Mouse (Mus musculus) thymus, postnatal 25 days (tissue): ENCODE measurements at regions not wholly inside any gene's neighbourhood (a gene's known extent, or its start where the extent isn't known, plus 50 kb on each side); places are given as distances from the start of the nearest gene placed in this dataset.

ENCODE experiments used
- DNase-seq: peaks from one replicate; pipeline ENCODE4 v3.0.0; 2022

DNA sequence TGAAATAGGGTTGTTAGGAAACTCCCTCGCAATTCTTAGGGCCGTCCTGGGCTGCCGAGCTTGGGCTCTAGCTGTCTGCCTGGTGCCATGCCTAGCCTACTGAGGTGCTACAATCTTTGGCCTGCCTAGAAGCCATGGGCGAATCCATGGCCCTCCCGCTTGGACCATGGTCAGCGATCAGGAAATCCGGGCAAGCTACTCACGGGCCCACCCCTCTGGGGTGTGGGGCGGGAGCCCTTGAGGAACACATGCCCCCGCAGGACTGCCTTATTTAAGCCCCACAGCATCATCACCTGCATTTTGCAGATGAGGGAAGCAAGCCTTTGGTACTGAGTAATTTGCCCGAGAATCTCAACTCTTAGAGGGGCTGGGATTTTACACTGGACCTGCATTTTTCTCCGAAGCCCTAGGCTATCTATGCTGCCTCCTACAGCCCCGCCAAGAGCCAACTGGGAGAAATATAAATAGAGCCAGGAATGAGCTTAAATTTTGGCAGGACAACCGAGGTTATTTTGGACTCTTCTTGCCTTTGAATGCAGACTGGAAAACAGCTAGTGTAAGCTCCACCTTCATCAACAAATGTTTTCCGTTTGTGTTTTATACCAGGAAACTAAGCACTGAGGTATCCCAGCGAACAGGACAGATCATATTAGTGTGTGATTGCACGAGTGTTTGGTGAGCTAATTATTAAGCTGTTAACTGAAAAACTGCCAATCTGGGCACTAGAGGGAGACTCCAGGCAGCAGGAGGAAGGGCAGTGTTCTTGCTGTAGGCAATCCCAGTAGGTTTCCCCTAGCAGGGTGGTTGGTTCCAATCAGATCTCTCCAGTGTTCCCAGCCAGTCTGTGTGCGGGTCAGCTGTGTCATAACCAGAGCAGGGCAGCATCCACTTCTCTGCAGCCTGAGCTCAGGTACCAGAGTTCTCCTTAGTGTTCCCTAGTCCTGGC lies 183.6 kb upstream of the Foxn2 start:
- DNase-seq, result peak; percentile 31

DNA sequence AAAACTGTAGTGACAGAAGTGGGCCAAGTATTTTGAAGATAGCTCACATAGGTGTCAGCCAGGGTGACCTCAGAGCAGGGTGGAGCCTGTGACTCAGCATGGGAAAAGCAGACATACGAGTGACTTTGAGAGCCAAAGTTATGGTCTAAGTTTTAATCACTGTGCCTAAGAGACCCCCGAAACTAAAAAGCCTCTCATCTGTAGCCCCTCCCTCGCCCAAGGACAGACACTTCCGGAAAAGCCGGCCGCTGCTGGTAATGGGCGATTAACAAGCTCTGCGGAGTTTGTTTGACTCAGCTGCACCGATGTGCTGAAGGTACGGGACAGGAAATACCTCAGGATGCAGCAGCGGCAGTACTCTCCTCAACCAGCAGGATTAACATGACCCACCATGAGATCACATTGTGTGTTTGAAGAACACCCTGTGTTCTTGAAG lies 182.1 kb upstream of the Foxn2 start:
- DNase-seq, result peak; percentile 60

- DNase-seq, result no peak
Measured at GRCm38 (mm10) chr17:88260176-88260575, 180.3 kb upstream of the Foxn2 start.

DNA sequence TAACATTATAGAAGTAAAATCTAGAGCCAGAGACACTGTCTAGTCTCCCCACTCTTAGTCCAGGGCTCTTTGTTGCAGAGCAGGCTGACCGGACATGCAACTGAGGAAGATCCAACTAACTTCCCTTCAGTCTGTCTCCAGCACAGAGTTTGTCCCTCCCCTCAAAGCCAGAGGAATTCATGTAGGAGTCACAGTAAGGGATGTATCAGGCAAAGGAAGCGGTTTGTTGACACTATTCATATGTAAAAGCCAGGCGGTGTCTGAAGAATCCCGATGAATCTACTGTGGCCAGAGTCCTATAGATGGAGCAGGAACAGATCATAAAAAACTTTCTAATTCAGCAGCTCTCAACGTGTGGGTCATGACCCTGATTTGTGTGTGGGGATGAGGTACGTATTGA lies 179.7 kb upstream of the Foxn2 start:
- no peak for DNase-seq

DNA sequence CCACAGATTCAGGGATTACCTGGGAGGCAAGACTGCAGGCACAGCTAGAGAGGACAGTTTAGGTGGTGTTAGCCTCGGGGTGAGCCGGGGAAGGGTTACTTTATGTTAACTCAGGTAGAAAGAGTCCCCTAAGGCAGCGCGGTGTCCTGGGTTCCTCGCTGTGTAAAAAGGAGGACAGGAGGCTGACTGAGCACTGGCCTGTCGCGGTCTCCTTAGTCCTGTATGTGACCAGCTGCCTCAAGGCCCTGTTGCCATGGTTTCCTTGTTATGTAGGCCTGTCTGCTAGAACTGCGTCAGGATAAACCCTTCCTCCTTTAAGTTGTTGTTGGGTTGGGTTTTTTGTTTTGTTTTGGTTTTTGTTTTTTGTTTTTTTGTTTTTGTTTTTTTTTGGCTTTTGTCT lies 179.0 kb upstream of the Foxn2 start:
- DNase-seq, result no peak

DNA sequence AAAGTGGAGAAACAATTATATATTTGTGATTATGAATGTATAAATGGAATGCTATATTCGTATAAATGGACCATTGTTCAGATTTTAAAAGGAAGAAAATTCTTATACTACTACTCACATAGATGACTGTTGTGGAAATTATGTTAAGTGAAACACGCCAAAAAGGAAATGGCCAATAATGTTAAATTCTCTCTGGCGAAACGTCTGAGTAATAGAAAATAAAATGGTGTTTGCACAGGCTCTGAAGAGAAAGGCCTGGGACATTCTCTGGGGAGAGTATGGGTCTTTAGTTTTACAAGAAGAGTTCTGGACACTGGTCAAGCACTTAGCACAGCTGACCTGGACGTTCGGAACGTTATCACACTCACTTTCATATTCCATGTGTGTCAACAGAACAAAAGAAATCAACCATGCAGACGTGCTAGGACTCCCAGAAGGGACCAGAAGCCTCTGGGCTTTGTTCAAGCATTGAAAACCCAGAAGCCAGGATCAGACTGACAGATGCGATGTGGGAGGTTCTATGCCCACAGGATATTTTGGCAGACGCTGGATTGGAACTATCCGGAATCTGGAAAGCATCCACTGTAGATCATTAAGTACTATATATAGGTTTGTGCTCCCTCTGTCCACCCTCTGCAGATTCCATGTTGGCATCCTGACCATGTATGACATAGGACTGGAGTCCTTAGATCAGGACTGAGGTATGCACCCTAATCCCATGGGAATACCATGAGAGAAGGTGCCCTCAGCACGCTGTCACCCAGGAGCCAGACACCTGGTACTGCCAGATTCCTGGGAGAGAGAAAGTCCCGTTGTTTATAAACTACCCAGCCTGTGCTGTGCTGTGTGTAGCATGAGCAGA lies 178.0 kb upstream of the Foxn2 start:
- DNase-seq, result no peak

GRCm38 (mm10) chr17:88265291-88265690 lies 175.2 kb upstream of the Foxn2 start:
- no peak for DNase-seq

DNA sequence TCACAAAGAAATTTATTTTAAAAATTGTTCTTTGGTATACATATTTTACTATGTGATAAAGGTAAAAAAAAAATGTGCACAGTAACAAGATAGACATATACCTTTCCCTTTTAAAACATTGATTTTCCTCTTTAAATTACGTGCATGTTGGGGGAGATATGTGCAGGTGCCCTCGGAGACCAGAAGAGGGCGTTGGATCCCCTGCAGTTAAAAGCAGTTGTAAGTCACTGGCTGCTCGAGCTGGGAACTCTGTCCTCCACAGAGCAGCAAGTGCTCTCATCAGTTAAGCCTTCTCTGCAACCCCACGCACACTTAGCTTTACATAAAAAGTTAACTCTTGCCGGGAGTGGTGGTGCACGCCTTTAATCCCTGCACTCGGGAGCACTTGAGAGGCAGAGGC lies 172.3 kb upstream of the Foxn2 start:
- no peak for DNase-seq

DNA sequence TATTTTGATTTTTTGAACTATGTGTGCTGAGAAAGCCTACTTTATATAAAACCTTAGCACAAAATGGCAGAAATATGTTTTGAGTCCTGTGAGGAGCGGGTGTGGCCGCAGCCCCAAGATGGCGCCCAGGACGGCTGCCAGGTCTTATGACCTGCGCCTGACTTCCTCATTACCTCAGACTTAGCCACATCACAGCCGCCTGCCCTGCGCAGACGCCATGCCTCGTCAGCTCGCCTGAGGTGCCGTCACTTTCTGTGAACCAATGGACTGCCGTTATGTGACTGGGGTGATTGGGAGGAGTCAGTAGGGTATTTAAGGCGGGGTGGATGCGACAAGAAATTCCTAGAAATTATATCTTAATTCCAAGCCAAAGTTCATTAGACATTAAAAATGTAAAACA lies 171.7 kb upstream of the Foxn2 start:
- DNase-seq, result no peak

DNA sequence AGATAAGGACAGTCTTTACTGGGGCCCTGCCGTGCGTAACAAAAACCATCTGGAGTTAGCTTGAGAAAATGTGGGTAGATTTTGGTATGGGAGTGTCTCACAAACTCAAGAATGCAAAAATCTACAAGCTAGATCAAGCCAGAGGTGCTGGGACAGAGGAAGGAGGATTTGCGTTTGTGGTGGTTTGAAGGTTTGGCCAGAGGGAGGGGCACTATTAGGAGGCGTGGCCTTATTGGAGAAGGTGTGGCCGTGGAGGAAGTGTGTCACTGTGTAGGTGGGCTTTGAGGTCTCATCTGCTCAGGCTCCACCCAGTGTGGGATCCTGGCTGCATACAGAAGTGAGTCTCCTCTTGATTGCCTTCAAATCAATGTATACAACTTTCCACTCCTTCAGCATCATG lies 169.6 kb upstream of the Foxn2 start:
- DNase-seq, result no peak

DNA sequence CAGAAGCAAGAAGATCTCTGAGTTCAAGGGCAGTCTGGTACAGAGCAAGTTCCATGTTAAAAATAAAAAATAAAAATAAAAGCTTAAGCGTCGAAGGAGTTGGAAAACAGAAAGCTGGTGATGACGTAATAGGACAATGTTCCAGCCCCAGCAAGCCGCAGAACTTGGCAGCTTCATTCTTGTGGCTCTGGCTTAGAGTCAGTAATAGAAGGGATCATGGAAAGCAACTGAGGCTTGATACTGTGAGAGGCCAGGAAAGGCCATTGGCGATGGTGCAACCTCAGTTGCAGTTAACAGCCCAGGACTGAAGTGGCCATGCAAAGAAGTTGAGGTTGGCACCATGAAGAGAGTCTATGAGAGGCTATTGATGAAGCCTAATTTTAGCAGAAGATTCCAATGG lies 168.3 kb upstream of the Foxn2 start:
- DNase-seq, result no peak

GRCm38 (mm10) chr17:88273520-88273919 lies 167.0 kb upstream of the Foxn2 start:
- no peak for DNase-seq

DNA sequence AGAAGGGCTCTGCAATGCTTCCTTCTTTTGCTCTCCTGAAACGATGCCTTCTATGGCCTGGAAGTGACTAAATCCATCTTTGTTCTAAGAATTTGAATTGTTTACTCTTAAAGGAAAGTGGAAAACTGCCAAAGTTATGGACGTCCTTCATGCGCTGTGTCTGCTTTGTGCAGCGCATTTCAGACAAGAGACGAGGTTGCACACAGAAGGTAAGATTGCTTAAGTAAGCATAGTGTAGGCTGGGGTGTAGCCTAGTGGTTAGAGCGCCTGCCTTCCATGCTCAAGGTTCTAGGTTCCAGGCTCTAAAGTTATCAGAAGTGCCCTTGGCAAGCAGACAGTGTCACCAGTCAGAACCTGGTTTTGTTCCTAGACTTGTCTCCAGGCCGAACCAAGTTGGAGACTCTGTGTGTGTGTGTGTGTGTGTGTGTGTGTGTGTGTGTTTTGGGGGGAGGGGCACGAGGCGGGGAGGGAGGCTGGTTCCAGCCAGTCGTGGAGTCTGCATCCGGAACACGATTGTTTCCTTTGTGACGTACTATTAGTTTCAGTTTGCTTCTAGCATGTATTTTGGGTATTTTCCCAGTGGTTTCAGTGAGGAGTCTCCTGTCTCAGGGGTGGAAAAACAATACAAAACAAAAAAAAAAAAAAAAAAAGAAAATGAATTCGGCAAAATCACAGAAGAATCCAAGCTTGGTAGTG lies 166.4 kb upstream of the Foxn2 start:
- DNase-seq, result no peak

GRCm38 (mm10) chr17:88274720-88275433 lies 165.6 kb upstream of the Foxn2 start:
- DNase-seq, result no peak

- no peak for DNase-seq
Measured at GRCm38 (mm10) chr17:88279656-88280055, 160.9 kb upstream of the Foxn2 start.

DNA sequence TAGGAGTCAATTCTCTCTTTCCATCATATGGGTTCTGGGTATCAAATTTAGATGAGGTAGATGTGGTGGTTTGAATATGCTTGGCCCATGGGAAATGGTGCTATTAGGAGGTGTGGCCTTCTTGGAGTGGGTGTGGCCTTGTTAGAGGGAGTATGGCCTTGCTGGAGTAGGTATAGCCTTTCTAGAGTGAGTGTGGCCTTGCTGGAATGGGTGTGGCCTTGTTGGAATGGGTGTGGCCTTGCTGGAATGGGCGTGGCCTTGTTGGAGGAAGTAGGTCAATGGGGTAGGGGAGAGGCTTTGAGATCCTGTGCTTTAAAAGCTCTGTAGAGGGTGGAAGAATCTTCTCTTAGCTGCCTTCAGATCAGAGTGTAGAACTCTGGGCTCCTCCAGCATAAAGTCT lies 157.8 kb upstream of the Foxn2 start:
- DNase-seq, result no peak

GRCm38 (mm10) chr17:88284477-88284876 lies 156.0 kb upstream of the Foxn2 start:
- DNase-seq, result no peak

GRCm38 (mm10) chr17:88287861-88288260 lies 152.7 kb upstream of the Foxn2 start:
- DNase-seq, result no peak

- DNase-seq, result no peak
Measured at GRCm38 (mm10) chr17:88297520-88297919, 143.0 kb upstream of the Foxn2 start.

DNA sequence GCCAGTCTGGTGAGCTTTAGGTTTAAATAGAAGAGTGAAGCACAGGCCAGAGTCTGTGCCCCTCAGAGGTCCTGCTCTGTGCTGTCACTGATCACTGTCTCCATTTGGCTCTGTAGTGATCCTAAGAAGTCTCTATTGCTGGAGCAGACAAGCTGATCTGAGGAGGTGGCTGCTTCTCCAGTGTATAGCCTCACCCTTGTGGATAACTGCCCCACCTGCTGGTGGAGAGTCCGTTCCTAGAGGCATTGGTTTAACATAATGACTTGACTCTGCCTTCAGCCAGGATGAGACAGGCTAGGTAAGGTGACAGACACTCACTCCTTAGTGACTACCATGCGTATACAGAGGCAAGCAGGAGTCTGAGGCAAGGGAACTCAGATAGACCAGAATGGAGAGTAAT lies 136.5 kb upstream of the Foxn2 start:
- peak; percentile 15 for DNase-seq

GRCm38 (mm10) chr17:88305165-88305564 lies 135.3 kb upstream of the Foxn2 start:
- no peak for DNase-seq

GRCm38 (mm10) chr17:88306325-88306724 lies 134.2 kb upstream of the Foxn2 start:
- no peak for DNase-seq

DNA sequence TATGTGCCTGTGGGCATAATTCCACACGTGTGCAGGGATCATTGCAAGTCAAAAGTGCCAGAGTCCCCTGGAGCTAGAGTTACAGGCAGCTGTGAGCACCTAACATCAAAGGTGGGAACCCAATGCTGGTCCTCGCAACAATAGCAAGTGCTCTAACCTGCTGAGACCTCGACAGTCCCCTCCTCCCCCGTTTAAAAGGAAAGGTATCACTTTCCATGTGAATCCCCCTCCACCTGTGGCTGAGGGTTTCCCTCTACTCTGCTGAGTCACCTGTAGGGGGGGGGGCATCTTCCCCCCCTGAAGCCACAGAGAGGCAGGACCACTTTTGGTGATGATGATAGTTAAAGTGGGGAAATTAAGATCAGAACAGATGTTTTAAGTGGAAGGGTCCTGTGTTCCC lies 133.4 kb upstream of the Foxn2 start:
- no peak for DNase-seq
